Mouse (Mus musculus) limb, embryonic 14.5 days (tissue): ENCODE measurements around the gene Adam11. TPM values are rescaled to one million over a fixed set of nuclear protein-coding genes. Genes with fewer than 3 reads are reported as not detected.
A peak's percentile ranks its signal among the peaks of the same experiment; 100 is the strongest.
"Not testable (repeated sequence)": the region's sequence is repeated elsewhere in the genome, so short reads cannot be mapped to it uniquely, and the experiment has no call there.

ENCODE experiments used
- ATAC-seq: fragments of 200-750 bp; cut with Nextera tagmentation; 2 replicates; pipeline ENCODE4 v1.8.0; 2017; ENCODE audit warnings: low read depth, moderate number of reproducible peaks, moderate TSS enrichment; ENCODE audit not compliant: low FRiP score
- DNase-seq: peaks from one replicate; pipeline ENCODE4 v3.0.0-alpha.2; 2015; ENCODE audit warnings: low spot score
- H3K27ac ChIP-seq: fragments of 300-500 bp; sonication (generic); replicated peaks from 2 replicates; pipeline ENCODE4 v1.5.1; 2014; ENCODE audit warnings: low read depth, mild to moderate bottlenecking, low read length, moderate library complexity, mixed read lengths
- H3K27me3 ChIP-seq: fragments of 300-500 bp; sonication (generic); 2 replicates; pipeline ENCODE4 v1.6.1; 2014; ENCODE audit warnings: low read length, mixed read lengths; ENCODE audit not compliant: control insufficient read depth, insufficient read depth
- H3K36me3 ChIP-seq: fragments of 300-500 bp; sonication (generic); 2 replicates; pipeline ENCODE4 v1.6.1; 2014; ENCODE audit warnings: mild to moderate bottlenecking, low read length, moderate library complexity, mixed read lengths; ENCODE audit not compliant: control insufficient read depth, insufficient read depth
- H3K4me1 ChIP-seq: fragments of 300-500 bp; sonication (generic); 2 replicates; pipeline ENCODE4 v1.6.1; 2014; ENCODE audit warnings: antibody characterized with exemption, low read length, mixed read lengths; ENCODE audit not compliant: control insufficient read depth, insufficient read depth
- H3K4me2 ChIP-seq: fragments of 300-500 bp; sonication (generic); replicated peaks from 2 replicates; pipeline ENCODE4 v1.6.1; 2014; ENCODE audit warnings: low read depth, mild to moderate bottlenecking, low read length, moderate library complexity; ENCODE audit not compliant: severe bottlenecking
- H3K4me3 ChIP-seq: fragments of 300-500 bp; sonication (generic); replicated peaks from 2 replicates; pipeline ENCODE4 v1.5.1; 2014; ENCODE audit warnings: low read length
- H3K9ac ChIP-seq: fragments of 300-500 bp; sonication (generic); 2 replicates; pipeline ENCODE4 v1.6.1; 2014; ENCODE audit warnings: mild to moderate bottlenecking, low read depth, low read length, moderate library complexity; ENCODE audit not compliant: severe bottlenecking
- H3K9me3 ChIP-seq: fragments of 300-500 bp; sonication (generic); 2 replicates; pipeline ENCODE4 v1.6.1; 2016; ENCODE audit warnings: low read length; ENCODE audit not compliant: control insufficient read depth
- POLR2A ChIP-seq: fragments of 200-500 bp; IDR thresholded peaks from 2 replicates; pipeline ENCODE4 v1.8.0; 2012; ENCODE audit warnings: inconsistent platforms, mild to moderate bottlenecking, moderate library complexity, borderline replicate concordance; ENCODE audit not compliant: insufficient read depth, insufficient read length; ENCODE audit errors: extremely low read depth
- WGBS: fragments of 180-500 bp; shearing (Covaris S2); extraction: QIAGEN DNeasy Blood & Tissue Kit; methylation state at CpG from one replicate; pipeline ENCODE4 v1.1.7; 2014; 5-methylcytosine and 5-hydroxymethylcytosine counted together
- polyA plus RNA-seq, 2 experiments: library from polyadenylated mRNA; depleted of rRNA in 1 of 2; stranded (reverse) in 1 of 2; unstranded in 1 of 2; fragments of >200 nt; fragmentation: Nextera tagmentation in 1 of 2; extraction: Ambion mirVana in 1 of 2; gene quantifications; 2 replicates each; pipeline versions ENCODE4 v1.2.1 to v1.2.3; 2012 to 2014

The Adam11 gene
- polyA plus RNA-seq (2012; rRNA removed) (21.0 and 23.8 TPM in 2 replicates), polyA plus RNA-seq (2014; fragmentation: Nextera tagmentation; extraction: Ambion mirVana) (5.6 and 8.3 TPM in 2 replicates)

DNA sequence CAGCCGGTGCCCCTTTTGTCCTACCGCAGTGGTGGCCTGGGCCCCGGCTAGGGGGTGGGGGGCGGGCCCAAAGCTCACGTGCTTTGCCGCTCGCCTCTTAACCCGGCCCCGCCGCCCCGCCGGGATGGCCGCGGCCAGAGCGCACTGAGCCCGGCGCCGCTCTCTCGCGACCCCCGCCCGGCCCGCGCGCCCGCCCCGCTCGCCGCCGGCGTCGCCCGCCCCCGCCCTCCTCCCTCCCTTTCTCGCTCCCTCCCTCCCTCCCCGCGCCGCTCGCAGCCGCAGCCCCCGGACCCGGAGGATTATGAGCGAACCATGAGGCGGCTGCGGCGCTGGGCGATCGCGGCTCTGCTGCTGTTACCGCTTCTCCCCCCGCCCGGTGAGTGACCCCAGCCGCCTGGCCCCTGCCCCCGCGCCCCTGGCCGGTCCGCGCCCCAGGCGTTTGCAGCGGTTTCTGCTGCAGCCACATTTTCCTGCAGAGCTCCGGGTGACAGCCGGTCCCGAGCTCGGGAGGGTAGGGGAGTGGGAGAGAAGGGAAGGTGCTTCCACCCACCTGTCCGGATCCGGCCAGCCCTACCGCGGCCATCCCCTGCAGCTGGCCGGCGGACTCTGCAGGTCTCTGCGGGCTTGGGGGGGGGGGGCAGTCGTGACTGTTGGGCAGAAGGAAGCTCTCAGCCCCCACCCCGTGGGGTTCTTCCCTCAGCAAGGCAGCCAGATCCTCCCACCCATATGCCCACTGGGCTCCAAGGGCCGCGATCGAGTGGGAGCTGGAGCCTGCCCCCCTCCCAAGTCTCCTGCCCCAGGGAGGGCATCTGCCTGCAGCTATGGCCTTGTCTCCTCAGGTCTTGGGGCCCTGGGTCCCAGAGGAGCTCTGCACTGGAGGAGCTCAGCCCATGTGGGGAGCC lies at the start of gene Adam11:
Gene Adam11, plus strand, starts transcription at position 131 of the 902 bp plus-strand sequence.
- H3K9ac ChIP-seq = peak within 1 kb of the TSS; percentile 61
- no peak within 1 kb of the TSS for H3K27ac ChIP-seq

DNA sequence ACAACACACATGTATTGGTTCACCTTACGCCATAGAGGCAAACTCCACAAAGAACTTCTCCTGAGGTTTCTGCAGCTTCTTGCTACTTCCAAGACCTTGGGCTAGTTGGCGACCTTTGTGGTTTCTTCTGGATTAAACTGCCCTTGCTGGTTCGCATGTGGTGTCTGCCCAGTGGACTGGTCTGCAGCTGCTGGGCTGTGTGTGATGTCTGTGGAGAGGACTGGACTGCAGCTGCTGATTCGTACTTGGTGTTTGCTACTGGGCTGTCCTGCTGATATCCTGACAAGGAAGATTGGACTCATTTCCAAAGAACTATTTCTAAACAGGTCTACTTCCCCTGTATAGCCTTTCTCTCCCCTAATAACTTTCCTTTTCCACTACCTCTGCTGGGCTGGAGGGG lies 48.8 kb upstream of the Adam11 start:
- no peaks in the 10 kb centered on the region for H3K4me1 ChIP-seq
- no peak overlapping the region for H3K4me2 ChIP-seq
- no peak overlapping the region for H3K4me3 ChIP-seq
- DNase-seq (no peak), ATAC-seq (no peak)
- no peaks in the 10 kb centered on the region for H3K27me3 ChIP-seq
- H3K9ac ChIP-seq = no peak overlapping the region
- WGBS = 92% methylated on average over 4 of the region's 4 CpGs
- H3K27ac ChIP-seq = no peak overlapping the region
- no peak for TF ChIP-seq POLR2A
- H3K36me3 ChIP-seq = no peaks in the 10 kb centered on the region
- H3K9me3 ChIP-seq = no peaks in the 10 kb centered on the region

More for the DNA sequence above, at the start of gene Adam11:
- 0% methylated on average over 43 of the region's 76 CpGs for WGBS
- H3K4me2 ChIP-seq = peak within 1 kb of the TSS; percentile 100
- H3K27me3 ChIP-seq = peaks cover 16% of the 10 kb centered on the region; the same call in 1 of the 2 replicates
- H3K9me3 ChIP-seq = no peaks in the 10 kb centered on the region
- DNase-seq (no peak), ATAC-seq (peak; percentile 51; the same call in 1 of the 2 replicates)
- H3K4me3 ChIP-seq = peak within 1 kb of the TSS; percentile 61
- no peaks in the 10 kb centered on the region for H3K36me3 ChIP-seq
- TF ChIP-seq POLR2A = no peak
- peaks cover 6% of the 10 kb centered on the region; the same call in 1 of the 2 replicates for H3K4me1 ChIP-seq

DNA sequence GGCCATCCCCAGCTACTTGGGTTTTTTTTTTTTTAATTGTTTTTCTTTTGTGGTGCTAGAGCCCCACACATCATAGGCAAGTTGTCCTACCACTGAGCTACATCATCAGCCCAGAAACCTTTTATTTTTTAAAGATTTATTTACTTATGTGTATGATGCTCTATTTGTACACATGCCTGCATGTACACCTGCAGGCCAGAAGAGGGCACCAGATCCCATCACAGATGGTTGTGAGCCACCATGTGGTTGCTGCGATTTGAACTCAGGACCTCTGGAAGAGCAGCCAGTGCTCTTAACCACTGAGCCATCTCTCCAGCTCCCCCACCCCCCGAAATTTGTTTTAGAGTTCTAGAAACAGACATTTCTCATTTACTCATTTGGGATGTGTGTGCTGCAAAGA lies 46.7 kb upstream of the Adam11 start:
- H3K27ac ChIP-seq, ATAC-seq, DNase-seq: not testable (repeated sequence)

DNA sequence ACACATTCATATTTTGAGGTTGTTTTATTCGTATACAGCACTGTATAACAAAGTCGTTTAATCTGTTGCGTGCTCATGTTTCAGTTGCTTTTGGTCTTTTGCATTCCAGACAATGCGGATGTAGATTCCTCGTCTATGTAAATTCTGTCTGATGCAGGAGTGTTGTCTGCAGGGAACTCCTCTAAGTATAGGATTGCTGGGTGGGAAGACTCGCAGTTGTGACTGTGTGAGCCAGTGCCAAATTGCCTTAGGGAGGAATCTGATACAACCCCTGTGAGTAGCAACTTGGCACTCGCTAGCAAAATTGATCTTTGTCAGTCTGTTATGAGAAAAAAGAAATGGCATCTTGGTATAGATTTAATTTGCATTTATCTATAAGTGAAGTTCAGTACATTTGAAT lies 45.1 kb upstream of the Adam11 start:
- 60% methylated on average over 7 of the region's 7 CpGs for WGBS
- no peak for ATAC-seq

More for the DNA sequence above, 46.7 kb upstream of the Adam11 start:
- 90% methylated on average over 2 of the region's 2 CpGs for WGBS
- H3K36me3 ChIP-seq, H3K4me2 ChIP-seq, H3K4me3 ChIP-seq, H3K9ac ChIP-seq, H3K9me3 ChIP-seq, H3K4me1 ChIP-seq, H3K27me3 ChIP-seq: not testable (repeated sequence)

DNA sequence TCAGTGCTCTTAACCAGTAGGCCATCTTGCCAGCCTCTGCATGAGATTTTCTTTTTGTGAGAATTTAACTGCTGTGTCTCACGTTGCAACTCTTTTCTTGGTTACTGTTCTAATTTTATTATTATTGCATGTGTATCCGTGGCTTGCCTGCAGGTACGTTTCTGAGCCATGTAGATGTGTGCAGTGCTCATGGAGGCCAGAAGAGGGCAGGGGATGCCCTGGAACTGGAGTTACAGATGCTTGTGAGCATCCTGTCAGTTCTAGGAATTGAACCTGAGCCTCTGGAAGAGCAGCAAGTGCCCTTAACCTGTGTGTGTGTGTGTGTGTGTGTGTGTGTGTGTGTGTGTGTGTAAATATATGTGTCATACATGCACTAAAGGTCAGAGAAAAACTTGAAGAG lies 35.7 kb upstream of the Adam11 start:
- H3K9ac ChIP-seq = no peak overlapping the region
- H3K36me3 ChIP-seq = no peaks in the 10 kb centered on the region
- H3K4me3 ChIP-seq = no peak overlapping the region
- WGBS = 29% methylated on average over 3 of the region's 3 CpGs
- no peak overlapping the region for H3K27ac ChIP-seq
- H3K4me1 ChIP-seq = no peaks in the 10 kb centered on the region
- H3K4me2 ChIP-seq = no peak overlapping the region
- DNase-seq (no peak), ATAC-seq (no peak)
- no peaks in the 10 kb centered on the region for H3K9me3 ChIP-seq
- no peak for TF ChIP-seq POLR2A
- no peaks in the 10 kb centered on the region for H3K27me3 ChIP-seq

More for the DNA sequence above, 45.1 kb upstream of the Adam11 start:
- H3K27me3 ChIP-seq = no peaks in the 10 kb centered on the region
- no peak overlapping the region for H3K27ac ChIP-seq
- DNase-seq = peak; percentile 18
- TF ChIP-seq POLR2A = no peak
- H3K36me3 ChIP-seq = no peaks in the 10 kb centered on the region
- H3K9me3 ChIP-seq = no peaks in the 10 kb centered on the region
- no peak overlapping the region for H3K9ac ChIP-seq
- no peaks in the 10 kb centered on the region for H3K4me1 ChIP-seq
- no peak overlapping the region for H3K4me2 ChIP-seq
- H3K4me3 ChIP-seq = no peak overlapping the region
